Mouse (Mus musculus): ENCODE measurements around the gene Xpo6.

GRCm38 (mm10) chr7:126113263-126113662, 87.0 kb downstream of the Xpo6 start:
- TF ChIP-seq CTCF (IDR thresholded peaks at IDR 0.05; ENCODE audit: low read depth) (no peak), EP300 (IDR thresholded peaks at IDR 0.05; ENCODE audit: low read depth) (no peak)
